Mouse (Mus musculus) neural tube, embryonic 14.5 days (tissue): ENCODE measurements around the gene Cnnm3. TPM values are rescaled to one million over a fixed set of nuclear protein-coding genes. Genes with fewer than 3 reads are reported as not detected.

Experiments
- ATAC-seq: fragments of 200-750 bp; cut with Nextera tagmentation; 2 replicates; pipeline ENCODE4 v1.8.0; 2017; ENCODE audit warnings: low read depth, mild to moderate bottlenecking, moderate TSS enrichment, moderate library complexity
- H3K27ac ChIP-seq: fragments of 300-500 bp; sonication (generic); 2 replicates; pipeline ENCODE4 v1.5.1; 2014; ENCODE audit warnings: low read depth, mild to moderate bottlenecking, control low read depth, low read length, moderate library complexity, mixed read lengths
- H3K27me3 ChIP-seq: fragments of 300-500 bp; sonication (generic); 2 replicates; pipeline ENCODE4 v1.6.1; 2014; ENCODE audit warnings: low read length; ENCODE audit not compliant: control insufficient read depth, insufficient read depth
- H3K36me3 ChIP-seq: fragments of 300-500 bp; sonication (generic); 2 replicates; pipeline ENCODE4 v1.6.1; 2014; ENCODE audit warnings: low read length, mixed read lengths; ENCODE audit not compliant: control insufficient read depth, insufficient read depth
- H3K4me1 ChIP-seq: fragments of 300-500 bp; sonication (generic); 2 replicates; pipeline ENCODE4 v1.6.1; 2014; ENCODE audit warnings: low read length; ENCODE audit not compliant: control insufficient read depth, insufficient read depth
- H3K4me2 ChIP-seq: fragments of 300-500 bp; sonication (generic); 2 replicates; pipeline ENCODE4 v1.6.1; 2014; ENCODE audit warnings: mild to moderate bottlenecking, low read depth, low read length, control low read depth
- H3K4me3 ChIP-seq: fragments of 300-500 bp; sonication (generic); 2 replicates; pipeline ENCODE4 v1.5.1; 2014; ENCODE audit warnings: low read depth, low read length, control low read depth, mixed read lengths
- H3K9ac ChIP-seq: fragments of 300-500 bp; sonication (generic); replicated peaks from 2 replicates; pipeline ENCODE4 v1.6.1; 2014; ENCODE audit warnings: low read depth, mild to moderate bottlenecking, control low read depth, low read length, mixed read lengths
- H3K9me3 ChIP-seq: fragments of 300-500 bp; sonication (generic); 2 replicates; pipeline ENCODE4 v1.6.1; 2016; ENCODE audit warnings: low read length; ENCODE audit not compliant: control insufficient read depth
- WGBS: fragments of 180-500 bp; shearing (Covaris S2); extraction: QIAGEN DNeasy Blood & Tissue Kit; methylation state at CpG from one replicate; pipeline ENCODE4 v1.1.7; 2014; 5-methylcytosine and 5-hydroxymethylcytosine counted together
- polyA plus RNA-seq: library from polyadenylated mRNA; unstranded; fragments of >200 nt; fragmentation: Nextera tagmentation; extraction: Ambion mirVana; gene quantifications from 2 replicates; pipeline ENCODE4 v1.2.1, GENCODE M21; 2014

Cnnm3 gene
- polyA plus RNA-seq, 1 experiment from 2014 or later = 9.4 TPM

GRCm38 (mm10) chr1:36513718-36514117 is 2.1 kb downstream of the Cnnm3 start:
- Histone ChIP-seq H3K4me3 (peak overlapping the region; percentile 70), H3K4me2 (peak overlapping the region; percentile 99), H3K36me3 (no peaks in the 10 kb centered on the region), H3K9me3 (no peaks in the 10 kb centered on the region), H3K4me1 (peaks cover 27% of the 10 kb centered on the region), H3K27ac (no peak overlapping the region), H3K9ac (no peak overlapping the region), H3K27me3 (peaks cover 6% of the 10 kb centered on the region; the same call in 1 of the 2 replicates)
- no peak for ATAC-seq
- 34% methylated on average over 2 of the region's 2 CpGs for WGBS

GRCm38 (mm10) chr1:36518259-36518658 is 6.6 kb downstream of the Cnnm3 start:
- 85% methylated on average over 3 of the region's 3 CpGs for WGBS
- H3K27me3 ChIP-seq = no peaks in the 10 kb centered on the region
- ATAC-seq = no peak
- H3K4me3 ChIP-seq = no peak overlapping the region
- no peak overlapping the region for H3K4me2 ChIP-seq
- H3K27ac ChIP-seq = no peak overlapping the region
- no peaks in the 10 kb centered on the region for H3K9me3 ChIP-seq
- peaks cover 29% of the 10 kb centered on the region for H3K4me1 ChIP-seq
- H3K36me3 ChIP-seq = peaks cover 37% of the 10 kb centered on the region
- H3K9ac ChIP-seq = no peak overlapping the region

- peaks cover 37% of the 10 kb centered on the region for H3K36me3 ChIP-seq
- H3K9me3 ChIP-seq = no peaks in the 10 kb centered on the region
- H3K4me1 ChIP-seq = peaks cover 25% of the 10 kb centered on the region
- no peak overlapping the region for H3K4me3 ChIP-seq
- WGBS = 84% methylated on average over 11 of the region's 11 CpGs
- ATAC-seq = no peak
- H3K9ac ChIP-seq = no peak overlapping the region
- H3K27ac ChIP-seq = no peak overlapping the region
- H3K4me2 ChIP-seq = no peak overlapping the region
- H3K27me3 ChIP-seq = no peaks in the 10 kb centered on the region
Observed at GRCm38 (mm10) chr1:36519626-36520025, 8.0 kb downstream of the Cnnm3 start.

GRCm38 (mm10) chr1:36522210-36522609 is 10.5 kb downstream of the Cnnm3 start:
- Histone ChIP-seq H3K27ac (no peak overlapping the region), H3K36me3 (peaks cover 42% of the 10 kb centered on the region), H3K27me3 (no peaks in the 10 kb centered on the region), H3K4me3 (no peak overlapping the region), H3K9me3 (no peaks in the 10 kb centered on the region), H3K4me2 (no peak overlapping the region), H3K4me1 (0 out of 2 replicates have a peak, but pooled peaks cover 13% of the 10 kb centered on the region), H3K9ac (no peak overlapping the region)
- 92% methylated on average over 7 of the region's 7 CpGs for WGBS
- no peak for ATAC-seq

GRCm38 (mm10) chr1:36523332-36524013 is 11.8 kb downstream of the Cnnm3 start:
- Histone ChIP-seq H3K36me3 (peaks cover 42% of the 10 kb centered on the region), H3K27ac (peak overlapping the region; percentile 34; the same call in 1 of the 2 replicates), H3K9ac (0 out of 2 replicates have a peak overlapping the region, but pooled peaks have one; percentile 1), H3K4me3 (no peak overlapping the region), H3K4me1 (0 out of 2 replicates have a peak, but pooled peaks cover 13% of the 10 kb centered on the region), H3K4me2 (no peak overlapping the region), H3K27me3 (no peaks in the 10 kb centered on the region), H3K9me3 (no peaks in the 10 kb centered on the region)
- ATAC-seq = peak; percentile 71; the same call in 1 of the 2 replicates
- WGBS = 39% methylated on average over 9 of the region's 9 CpGs

GRCm38 (mm10) chr1:36524058-36524457 is 12.4 kb downstream of the Cnnm3 start:
- peaks cover 39% of the 10 kb centered on the region for H3K36me3 ChIP-seq
- 84% methylated on average over 5 of the region's 5 CpGs for WGBS

GRCm38 (mm10) chr1:36525774-36526173 is 14.1 kb downstream of the Cnnm3 start:
- Histone ChIP-seq H3K9ac (no peak overlapping the region), H3K4me3 (no peak overlapping the region), H3K4me1 (0 out of 2 replicates have a peak, but pooled peaks cover 13% of the 10 kb centered on the region), H3K27me3 (no peaks in the 10 kb centered on the region), H3K4me2 (no peak overlapping the region), H3K9me3 (no peaks in the 10 kb centered on the region), H3K36me3 (peaks cover 24% of the 10 kb centered on the region), H3K27ac (no peak overlapping the region)
- ATAC-seq = no peak
- WGBS = 96% methylated on average over 12 of the region's 12 CpGs

More at GRCm38 (mm10) chr1:36524058-36524457, 12.4 kb downstream of the Cnnm3 start:
- ATAC-seq = no peak
- Histone ChIP-seq H3K9me3 (no peaks in the 10 kb centered on the region), H3K4me2 (no peak overlapping the region), H3K27ac (peak overlapping the region; percentile 34; the same call in 1 of the 2 replicates), H3K27me3 (no peaks in the 10 kb centered on the region), H3K9ac (no peak overlapping the region), H3K4me3 (no peak overlapping the region), H3K4me1 (0 out of 2 replicates have a peak, but pooled peaks cover 13% of the 10 kb centered on the region)

GRCm38 (mm10) chr1:36526903-36527302 is 15.2 kb downstream of the Cnnm3 start:
- Histone ChIP-seq H3K36me3 (peaks cover 15% of the 10 kb centered on the region), H3K9ac (no peak overlapping the region), H3K4me2 (no peak overlapping the region), H3K9me3 (no peaks in the 10 kb centered on the region), H3K27ac (no peak overlapping the region), H3K4me3 (no peak overlapping the region), H3K4me1 (0 out of 2 replicates have a peak, but pooled peaks cover 13% of the 10 kb centered on the region), H3K27me3 (no peaks in the 10 kb centered on the region)
- 91% methylated on average over 10 of the region's 10 CpGs for WGBS
- no peak for ATAC-seq

- H3K4me1 ChIP-seq = 0 out of 2 replicates have a peak, but pooled peaks cover 7% of the 10 kb centered on the region
- H3K27ac ChIP-seq = no peak overlapping the region
- H3K4me2 ChIP-seq = no peak overlapping the region
- no peaks in the 10 kb centered on the region for H3K9me3 ChIP-seq
- no peak overlapping the region for H3K4me3 ChIP-seq
- no peaks in the 10 kb centered on the region for H3K27me3 ChIP-seq
- peaks cover 5% of the 10 kb centered on the region; the same call in 1 of the 2 replicates for H3K36me3 ChIP-seq
- no peak overlapping the region for H3K9ac ChIP-seq
- peak; percentile 18; the same call in 1 of the 2 replicates for ATAC-seq
- 13% methylated on average over 1 of the region's 1 CpGs for WGBS
Observed at GRCm38 (mm10) chr1:36528351-36528750, 16.7 kb downstream of the Cnnm3 start.
